Mouse (Mus musculus) monocyte, adult 5-6 weeks (primary cell): ENCODE results near the gene Hmg20a. TPM values are rescaled to one million over a fixed set of nuclear protein-coding genes. Genes with fewer than 3 reads are reported as not detected.

Source experiments
- ATAC-seq: fragments of 153-309, 156-312 bp; replicated peaks from 2 replicates; pipeline ENCODE4 v1.8.0; 2017; ENCODE audit warnings: mild to moderate bottlenecking; ENCODE audit not compliant: low TSS enrichment, insufficient number of reproducible peaks, severe bottlenecking, poor library complexity, low FRiP score
- total RNA-seq: library from RNA; stranded (forward); fragments of 200-1000, 200-491, 200-594 nt; gene quantifications from 3 replicates; pipeline ENCODE4 v1.2.3, GENCODE M21; 2017

The Hmg20a gene
- total RNA-seq, 1 experiment from 2014 or later: 30.0 TPM

GRCm38 (mm10) chr9:56435821-56436526 lies 17.6 kb downstream of the Hmg20a start:
- no peak for ATAC-seq

GRCm38 (mm10) chr9:56437300-56437892 lies 19.0 kb downstream of the Hmg20a start:
- ATAC-seq: 0 out of 2 replicates have a peak, but pooled peaks have one; percentile 56

- no peak for ATAC-seq
Observed at GRCm38 (mm10) chr9:56439699-56440098, 21.3 kb downstream of the Hmg20a start.

GRCm38 (mm10) chr9:56451570-56451969 lies 33.2 kb downstream of the Hmg20a start:
- ATAC-seq: no peak

- ATAC-seq: no peak
Observed at GRCm38 (mm10) chr9:56453038-56453815, 34.8 kb downstream of the Hmg20a start.

GRCm38 (mm10) chr9:56456426-56456825 lies 38.0 kb downstream of the Hmg20a start:
- ATAC-seq: no peak

- no peak for ATAC-seq
Observed at GRCm38 (mm10) chr9:56460987-56461386, 42.6 kb downstream of the Hmg20a start.

- no peak for ATAC-seq
Observed at GRCm38 (mm10) chr9:56462606-56463005, 44.2 kb downstream of the Hmg20a start.

GRCm38 (mm10) chr9:56463046-56463445 lies 44.6 kb downstream of the Hmg20a start:
- ATAC-seq: no peak

GRCm38 (mm10) chr9:56463686-56464515 lies 45.5 kb downstream of the Hmg20a start:
- ATAC-seq: no peak

- peak; percentile 98 for ATAC-seq
Observed at GRCm38 (mm10) chr9:56464863-56465654, 46.6 kb downstream of the Hmg20a start.

GRCm38 (mm10) chr9:56466251-56466650 lies 47.8 kb downstream of the Hmg20a start:
- no peak for ATAC-seq

GRCm38 (mm10) chr9:56469656-56470055 lies 51.2 kb downstream of the Hmg20a start:
- ATAC-seq: no peak

- no peak for ATAC-seq
Observed at GRCm38 (mm10) chr9:56470291-56470690, 51.9 kb downstream of the Hmg20a start.

- no peak for ATAC-seq
Observed at GRCm38 (mm10) chr9:56478975-56479647, 60.7 kb downstream of the Hmg20a start.

- ATAC-seq: no peak
Observed at GRCm38 (mm10) chr9:56482623-56483022, 64.2 kb downstream of the Hmg20a start.

GRCm38 (mm10) chr9:56485423-56485822 lies 67.0 kb downstream of the Hmg20a start:
- ATAC-seq: no peak

GRCm38 (mm10) chr9:56486158-56486557 lies 67.7 kb downstream of the Hmg20a start:
- ATAC-seq: no peak
